Mouse (Mus musculus): ENCODE measurements around the gene Bfsp1.
A peak's percentile ranks its signal among the peaks of the same experiment; 100 is the strongest.

The Bfsp1 gene

GRCm38 (mm10) chr2:143796335-143797013 is 66.5 kb downstream of the Bfsp1 start:
- no peak for DNase-seq

DNA sequence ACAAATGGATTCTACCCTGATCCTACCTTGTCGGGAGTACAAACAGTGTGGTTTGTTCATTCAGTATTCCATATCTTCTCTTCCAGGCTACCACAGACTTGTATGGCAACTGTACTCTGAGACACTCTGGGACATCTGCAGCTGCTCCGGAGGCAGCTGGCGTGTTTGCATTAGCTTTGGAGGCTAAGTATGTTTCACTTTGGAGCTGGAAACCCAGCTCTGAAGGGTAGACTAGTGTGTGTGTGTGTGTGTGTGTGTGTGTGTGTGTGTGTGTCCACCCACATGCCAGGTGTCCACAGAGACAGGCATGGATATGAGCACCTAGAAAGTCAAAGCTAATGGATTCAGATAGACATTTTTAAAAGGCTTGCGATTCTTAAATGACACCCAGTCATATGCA is 67.1 kb downstream of the Bfsp1 start:
- peak; percentile 14 for DNase-seq

DNA sequence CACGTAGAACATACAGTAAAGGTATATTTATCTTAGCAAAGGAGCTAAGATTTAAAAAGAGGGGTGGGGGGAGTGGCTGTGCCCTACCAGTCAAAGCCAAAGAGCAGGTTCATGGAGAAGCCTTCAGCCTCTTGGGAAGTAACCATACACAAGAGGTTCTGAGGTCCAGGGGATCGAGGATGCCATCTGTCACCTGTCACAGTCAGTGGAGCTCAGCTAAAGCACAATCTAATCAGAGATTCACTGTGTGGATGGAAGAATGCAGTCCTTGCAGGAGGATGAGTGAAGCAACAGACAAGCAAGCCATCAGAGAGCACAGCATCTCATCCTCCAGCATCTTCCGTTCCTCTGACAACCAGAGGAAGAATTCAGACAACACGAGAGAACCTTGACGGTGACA is 73.1 kb downstream of the Bfsp1 start:
- no peak for DNase-seq

- no peak for DNase-seq
Measured at GRCm38 (mm10) chr2:143780310-143780709, 82.7 kb downstream of the Bfsp1 start.
